Mouse (Mus musculus): ENCODE measurements around the gene Ssna1.

DNA sequence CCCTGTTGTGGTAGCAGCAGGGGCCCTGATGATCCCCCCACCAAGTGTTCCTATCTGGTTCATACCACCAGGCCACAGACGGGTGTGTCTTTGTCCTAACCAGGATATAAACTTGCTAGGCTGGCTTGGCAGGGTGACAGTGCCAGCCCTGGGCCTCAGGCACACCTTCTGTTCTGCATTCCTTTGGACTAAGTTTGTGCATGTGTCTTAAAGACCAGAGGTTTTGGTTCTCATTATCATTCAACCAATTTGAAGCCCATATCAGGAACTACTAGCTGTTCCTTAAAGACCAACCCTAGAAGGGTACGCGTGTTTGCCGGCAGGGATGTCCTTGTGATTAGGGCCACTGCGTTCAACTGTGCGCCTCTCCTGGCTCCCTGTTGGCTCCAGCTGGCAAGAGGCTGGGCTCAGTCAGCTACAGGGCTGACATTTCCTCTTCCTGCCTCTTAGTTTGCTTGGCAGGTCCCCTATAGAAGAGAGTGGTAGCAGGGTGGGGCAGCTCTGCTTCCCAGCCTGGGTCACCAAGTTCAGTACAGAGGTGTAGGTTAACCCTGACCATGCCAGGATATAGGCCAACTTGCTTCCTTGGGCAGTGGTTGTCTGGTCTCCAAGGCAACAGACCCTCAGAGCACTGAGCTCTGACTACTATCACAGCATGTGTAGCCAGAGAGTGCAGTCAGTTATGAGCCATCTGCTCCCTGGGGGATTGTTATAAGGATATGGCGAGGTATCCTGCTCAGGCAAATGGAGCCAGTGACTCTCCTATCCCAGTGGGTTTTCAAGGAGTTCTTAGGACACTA is 14.8 kb upstream of the Ssna1 start:
- TF ChIP-seq POLR2A (IDR thresholded peaks at IDR 0.05; ENCODE audit: low read depth, low read length), result no peak
- no peak for TF ChIP-seq CTCF (IDR thresholded peaks at IDR 0.05; ENCODE audit: extremely low read depth, insufficient read depth, insufficient read length, insufficient replicate concordance)
